ENCODE assay signal across 21 mouse cellular contexts in genomic region chr17:31303401-31303800, GRCm38 (mm10). TPM values are rescaled to one million over a fixed set of nuclear protein-coding genes. Genes with fewer than 3 reads are reported as not detected.
DNase-seq lines count a peak whose midpoint lies in the region; ATAC-seq and TF ChIP-seq lines count a peak whose summit lies in the region.
"Had no signal": no experiment of that assay in that cellular context is flagged by ENCODE, and none has a peak within 500 bp of the region (broad histone marks: within the 10 kb centered on the region; RNA-seq: fewer than 3 reads in every experiment).

No protein-coding gene starts in this region.

- no peaks in the 10 kb centered on the region; the same call in 1 of the 2 replicates for H3K4me1 ChIP-seq in lung, postnatal 0 days (ENCODE audit: insufficient read depth, low read depth, low read length)
- peaks cover 7% of the 10 kb centered on the region for H3K4me1 ChIP-seq in lung, adult 2 months (ENCODE audit: control insufficient read depth, insufficient read depth, low read length)
- peaks cover 29% of the 10 kb centered on the region for H3K4me1 ChIP-seq in ES-Bruce4 (ENCODE audit: control insufficient read depth, insufficient read depth, low read length)
- no peaks in the 10 kb centered on the region for H3K4me1 ChIP-seq in forebrain, embryonic 16.5 days (replicated peaks; ENCODE audit: control insufficient read depth, insufficient read depth, low read length)
- H3K4me1 ChIP-seq: forebrain, embryonic 13.5 days; forebrain, embryonic 15.5 days had no signal

- no peak for TF ChIP-seq POLR2A in lung, adult 2 months (IDR thresholded peaks at IDR 0.05; ENCODE audit: borderline replicate concordance, extremely low read depth, low read depth, low read length)
- TF ChIP-seq POLR2A in ES-Bruce4 (IDR thresholded peaks at IDR 0.05; ENCODE audit: insufficient read depth, low read length) = no peak

- H3K36me3 ChIP-seq in lung, postnatal 0 days (ENCODE audit: insufficient read depth, low read length) = no peaks in the 10 kb centered on the region
- H3K36me3 ChIP-seq in ES-Bruce4 (ENCODE audit: control insufficient read depth, insufficient read depth, low read length, poor library complexity, severe bottlenecking) = no peaks in the 10 kb centered on the region
- peaks cover 2% of the 10 kb centered on the region; the same call in 1 of the 2 replicates for H3K36me3 ChIP-seq in forebrain, embryonic 16.5 days (ENCODE audit: control insufficient read depth, insufficient read depth)
- H3K36me3 ChIP-seq: embryonic facial prominence, embryonic 10.5 days; embryonic facial prominence, embryonic 12.5 days; forebrain, embryonic 15.5 days; G1E had no signal

- no peak overlapping the region for H3K4me3 ChIP-seq in lung, postnatal 0 days (ENCODE audit: low read depth, low read length)
- H3K4me3 ChIP-seq in lung, adult 2 months (replicated peaks; ENCODE audit: extremely low read depth, low read depth, low read length) = no peak overlapping the region
- H3K4me3 ChIP-seq in ES-Bruce4 (ENCODE audit: low read depth, low read length) = no peak overlapping the region
- H3K4me3 ChIP-seq in forebrain, embryonic 16.5 days (replicated peaks; ENCODE audit: low read length) = no peak overlapping the region
- H3K4me3 ChIP-seq: embryonic facial prominence, embryonic 10.5 days; embryonic facial prominence, embryonic 12.5 days; forebrain, embryonic 13.5 days; forebrain, embryonic 15.5 days had no signal

- WGBS in lung, postnatal 0 days = 89% methylated on average over 4 of the region's 4 CpGs
- WGBS in lung, adult 2 months = 93% methylated on average over 4 of the region's 4 CpGs
- WGBS in forebrain, embryonic 16.5 days = 89% methylated on average over 4 of the region's 4 CpGs

- H3K27me3 ChIP-seq in lung, postnatal 0 days (replicated peaks; ENCODE audit: insufficient read depth, low read length) = no peaks in the 10 kb centered on the region
- H3K27me3 ChIP-seq in ES-Bruce4 (ENCODE audit: control insufficient read depth, insufficient read depth, low read length, poor library complexity, severe bottlenecking) = no peaks in the 10 kb centered on the region
- no peaks in the 10 kb centered on the region for H3K27me3 ChIP-seq in forebrain, embryonic 16.5 days (replicated peaks; ENCODE audit: control insufficient read depth, insufficient read depth, low read length)
- H3K27me3 ChIP-seq: embryonic facial prominence, embryonic 12.5 days; forebrain, embryonic 13.5 days; forebrain, embryonic 15.5 days; Patski had no signal

- DNase-seq in lung, postnatal 0 days (ENCODE audit: low spot score) = no peak
- no peak for DNase-seq in lung, adult 2 months
- peak; percentile 65 for DNase-seq in R1 (ENCODE audit: low read depth, low spot score)
- DNase-seq: adrenal gland, adult 2 months; adrenal gland, postnatal 10 days; adrenal gland, postnatal 25 days; B cell, adult 2 months; cerebellum, adult 11 months; cerebellum, adult 18-20 months; cerebellum, adult 9-10 months; cerebellum, postnatal 10 days; cerebellum, postnatal 25 days had no signal

- 0 out of 2 replicates have a peak overlapping the region, but pooled peaks have one; percentile 27 for H3K27ac ChIP-seq in lung, postnatal 0 days (ENCODE audit: low read length)
- H3K27ac ChIP-seq in ES-Bruce4 (ENCODE audit: insufficient read depth, low read length) = peak overlapping the region; percentile 59
- no peak overlapping the region for H3K27ac ChIP-seq in forebrain, embryonic 16.5 days (ENCODE audit: low read length)
- H3K27ac ChIP-seq: embryonic facial prominence, embryonic 10.5 days; embryonic facial prominence, embryonic 12.5 days; forebrain, embryonic 13.5 days; forebrain, embryonic 15.5 days had no signal

- no peaks in the 10 kb centered on the region for H3K9me3 ChIP-seq in lung, postnatal 0 days (ENCODE audit: low read length)
- no peaks in the 10 kb centered on the region for H3K9me3 ChIP-seq in ES-Bruce4 (replicated peaks; ENCODE audit: control insufficient read depth, insufficient read depth, low read length, poor library complexity, severe bottlenecking)
- no peaks in the 10 kb centered on the region for H3K9me3 ChIP-seq in forebrain, embryonic 16.5 days (ENCODE audit: control insufficient read depth, low read length)
- H3K9me3 ChIP-seq: embryonic facial prominence, embryonic 10.5 days; embryonic facial prominence, embryonic 12.5 days; forebrain, embryonic 13.5 days; forebrain, embryonic 15.5 days had no signal

- no peak for TF ChIP-seq EP300 in lung, postnatal 0 days (IDR thresholded peaks at IDR 0.05)
- TF ChIP-seq EP300 in ES-Bruce4 (IDR thresholded peaks at IDR 0.05; ENCODE audit: insufficient read depth, low read depth, low read length) = no peak

- no peak for TF ChIP-seq CTCF in lung, postnatal 0 days (IDR thresholded peaks at IDR 0.05)
- no peak for TF ChIP-seq CTCF in lung, adult 2 months (IDR thresholded peaks at IDR 0.05; ENCODE audit: insufficient read depth, low read length)
- TF ChIP-seq CTCF in ES-Bruce4 (IDR thresholded peaks at IDR 0.05; ENCODE audit: low read depth, low read length) = no peak

- no peak overlapping the region for H3K4me2 ChIP-seq in lung, postnatal 0 days (replicated peaks; ENCODE audit: low read depth, low read length)
- H3K4me2 ChIP-seq in forebrain, embryonic 16.5 days (ENCODE audit: low read length) = no peak overlapping the region
- H3K4me2 ChIP-seq: embryonic facial prominence, embryonic 12.5 days; forebrain, embryonic 13.5 days; forebrain, embryonic 15.5 days had no signal

- no peak for ATAC-seq in lung, postnatal 0 days
- no peak for ATAC-seq in forebrain, embryonic 16.5 days
- ATAC-seq: CD4-positive, CD25-positive, alpha-beta regulatory T cell, adult 4 months; forebrain, embryonic 13.5 days; forebrain, embryonic 15.5 days; Patski had no signal

- no peak overlapping the region for H3K9ac ChIP-seq in lung, postnatal 0 days (replicated peaks; ENCODE audit: low read depth)
- no peak overlapping the region for H3K9ac ChIP-seq in ES-Bruce4 (ENCODE audit: low read depth, poor library complexity, severe bottlenecking)
- no peak overlapping the region for H3K9ac ChIP-seq in forebrain, embryonic 16.5 days (replicated peaks; ENCODE audit: low read depth, low read length)
- H3K9ac ChIP-seq: embryonic facial prominence, embryonic 12.5 days; forebrain, embryonic 13.5 days; forebrain, embryonic 15.5 days had no signal

RNA-seq across cellular contexts. Expression of gene Slc37a1, which starts 16.8 kb away (rescaled TPM):
- 25.2 and 33.9 TPM in 2 replicates for polyA plus RNA-seq in lung, postnatal 0 days (2015; fragmentation: Nextera tagmentation; extraction: Ambion mirVana)
- polyA plus RNA-seq in lung, adult 2 months (2012; rRNA removed) = 51.1 and 54.3 TPM in 2 replicates
- 13.4 and 14.6 TPM in 2 replicates for polyA plus RNA-seq in ES-Bruce4 (2011; ENCODE audit: insufficient read depth, insufficient read length, low read depth, missing spikeins)
- 9.9 and 14.2 TPM in 2 replicates for polyA plus RNA-seq in forebrain, embryonic 16.5 days (2015; fragmentation: Nextera tagmentation; extraction: Ambion mirVana)
- polyA plus RNA-seq: G1E had no signal

RNA-seq across cellular contexts. Expression of gene Rsph1, which starts 26.2 kb away (rescaled TPM):
- 21.4 and 25.2 TPM in 2 replicates for polyA plus RNA-seq in lung, postnatal 0 days (2015; fragmentation: Nextera tagmentation; extraction: Ambion mirVana)
- polyA plus RNA-seq in lung, adult 2 months (2012; rRNA removed) = 6.9 and 11.7 TPM in 2 replicates
- polyA plus RNA-seq in ES-Bruce4 (2011; ENCODE audit: insufficient read depth, insufficient read length, low read depth, missing spikeins) = 11.3 and 11.5 TPM in 2 replicates
- polyA plus RNA-seq in forebrain, embryonic 16.5 days (2015; fragmentation: Nextera tagmentation; extraction: Ambion mirVana) = 3.7 and 4.5 TPM in 2 replicates
- polyA plus RNA-seq: G1E had no signal
